Mouse (Mus musculus) megakaryocyte, embryonic 14.5 days (primary cell): Measurements from ENCODE around the gene Phc3.

Experiments used
- FLI1 ChIP-seq: IDR thresholded peaks from 2 replicates; pipeline ENCODE4 v1.6.1; 2012; ENCODE audit warnings: low read length, inconsistent platforms, mixed read lengths
- GATA1 ChIP-seq: IDR thresholded peaks from 3 replicates; pipeline ENCODE4 v1.6.1; 2012; ENCODE audit warnings: mixed read lengths, low read length, inconsistent platforms, borderline replicate concordance

GRCm38 (mm10) chr3:30868176-30868575 is 101.0 kb downstream of the Phc3 start:
- TF ChIP-seq GATA1 (no peak), FLI1 (no peak)
